Mouse (Mus musculus): ENCODE data around the gene Mybphl. TPM values are rescaled to one million over a fixed set of nuclear protein-coding genes. Genes with fewer than 3 reads are reported as not detected.

Gene Mybphl
- polyA plus RNA-seq, 1 experiment from 2014 or later, result not detected

GRCm38 (mm10) chr3:108405536-108406305 is 41.0 kb downstream of the Mybphl start:
- Histone ChIP-seq H3K9me3 (ENCODE audit: control insufficient read depth, low read length) (no peaks in the 10 kb centered on the region), H3K27me3 (ENCODE audit: control insufficient read depth, insufficient read depth, low read length) (no peaks in the 10 kb centered on the region), H3K4me3 (ENCODE audit: low read depth, low read length) (no peak overlapping the region), H3K9ac (ENCODE audit: low read length) (no peak overlapping the region), H3K27ac (replicated peaks) (no peak overlapping the region), H3K4me1 (replicated peaks; ENCODE audit: control insufficient read depth, insufficient read depth) (no peaks in the 10 kb centered on the region; the same call in 1 of the 2 replicates), H3K4me2 (replicated peaks; ENCODE audit: low read depth) (no peak overlapping the region), H3K36me3 (ENCODE audit: control insufficient read depth, insufficient read depth, low read length) (no peaks in the 10 kb centered on the region; the same call in 1 of the 2 replicates)
- TF ChIP-seq CTCF (IDR thresholded peaks at IDR 0.05; ENCODE audit: low read depth) (no peak), EP300 (optimal IDR thresholded peaks at IDR 0.05) (no peak)
- DNase-seq (ENCODE audit: low spot score), result no peak
- 55% methylated on average over 14 of the region's 14 CpGs for WGBS
- no peak for ATAC-seq (ENCODE audit: low FRiP score, low TSS enrichment)

- no peak for TF ChIP-seq EP300 (optimal IDR thresholded peaks at IDR 0.05)
- no peak for TF ChIP-seq CTCF (IDR thresholded peaks at IDR 0.05; ENCODE audit: low read depth)
- WGBS, result 88% methylated on average over 24 of the region's 24 CpGs
- Histone ChIP-seq H3K9ac (ENCODE audit: low read length) (no peak overlapping the region), H3K4me2 (replicated peaks; ENCODE audit: low read depth) (no peak overlapping the region), H3K27ac (replicated peaks) (no peak overlapping the region), H3K27me3 (ENCODE audit: control insufficient read depth, insufficient read depth, low read length) (no peaks in the 10 kb centered on the region), H3K4me3 (ENCODE audit: low read depth, low read length) (no peak overlapping the region), H3K9me3 (ENCODE audit: control insufficient read depth, low read length) (no peaks in the 10 kb centered on the region), H3K4me1 (replicated peaks; ENCODE audit: control insufficient read depth, insufficient read depth) (no peaks in the 10 kb centered on the region; the same call in 1 of the 2 replicates), H3K36me3 (ENCODE audit: control insufficient read depth, insufficient read depth, low read length) (no peaks in the 10 kb centered on the region; the same call in 1 of the 2 replicates)
- ATAC-seq (ENCODE audit: low FRiP score, low TSS enrichment), result no peak
- no peak for DNase-seq (ENCODE audit: low spot score)
Observed at GRCm38 (mm10) chr3:108406306-108406885, 41.7 kb downstream of the Mybphl start.

GRCm38 (mm10) chr3:108408517-108409008 is 43.9 kb downstream of the Mybphl start:
- TF ChIP-seq EP300 (optimal IDR thresholded peaks at IDR 0.05) (no peak), CTCF (IDR thresholded peaks at IDR 0.05; ENCODE audit: low read depth) (no peak)
- peaks cover 3% of the 10 kb centered on the region; the same call in 1 of the 2 replicates for H3K4me1 ChIP-seq (replicated peaks; ENCODE audit: control insufficient read depth, insufficient read depth)

GRCm38 (mm10) chr3:108409656-108410358 is 45.1 kb downstream of the Mybphl start:
- Histone ChIP-seq H3K27ac (replicated peaks) (no peak overlapping the region), H3K4me3 (ENCODE audit: low read depth, low read length) (no peak overlapping the region), H3K27me3 (ENCODE audit: control insufficient read depth, insufficient read depth, low read length) (no peaks in the 10 kb centered on the region), H3K9me3 (ENCODE audit: control insufficient read depth, low read length) (no peaks in the 10 kb centered on the region), H3K4me1 (replicated peaks; ENCODE audit: control insufficient read depth, insufficient read depth) (peaks cover 3% of the 10 kb centered on the region; the same call in 1 of the 2 replicates), H3K4me2 (replicated peaks; ENCODE audit: low read depth) (peak overlapping the region; percentile 14; the same call in 1 of the 2 replicates), H3K9ac (ENCODE audit: low read length) (peak overlapping the region; percentile 38; the same call in 1 of the 2 replicates), H3K36me3 (ENCODE audit: control insufficient read depth, insufficient read depth, low read length) (no peaks in the 10 kb centered on the region; the same call in 1 of the 2 replicates)
- TF ChIP-seq CTCF (IDR thresholded peaks at IDR 0.05; ENCODE audit: low read depth) (no peak), EP300 (optimal IDR thresholded peaks at IDR 0.05) (no peak)
- WGBS, result 47% methylated on average over 8 of the region's 8 CpGs
- no peak for ATAC-seq (ENCODE audit: low FRiP score, low TSS enrichment)
- no peak for DNase-seq (ENCODE audit: low spot score)

More at GRCm38 (mm10) chr3:108408517-108409008, 43.9 kb downstream of the Mybphl start:
- no peak overlapping the region for H3K4me2 ChIP-seq (replicated peaks; ENCODE audit: low read depth)
- 78% methylated on average over 8 of the region's 8 CpGs for WGBS
- no peak overlapping the region for H3K27ac ChIP-seq (replicated peaks)
- no peaks in the 10 kb centered on the region; the same call in 1 of the 2 replicates for H3K36me3 ChIP-seq (ENCODE audit: control insufficient read depth, insufficient read depth, low read length)
- no peak overlapping the region for H3K4me3 ChIP-seq (ENCODE audit: low read depth, low read length)
- no peaks in the 10 kb centered on the region for H3K27me3 ChIP-seq (ENCODE audit: control insufficient read depth, insufficient read depth, low read length)
- no peak for ATAC-seq (ENCODE audit: low FRiP score, low TSS enrichment)
- H3K9ac ChIP-seq (ENCODE audit: low read length), result no peak overlapping the region
- H3K9me3 ChIP-seq (ENCODE audit: control insufficient read depth, low read length), result no peaks in the 10 kb centered on the region
- no peak for DNase-seq (ENCODE audit: low spot score)

GRCm38 (mm10) chr3:108410359-108410714 is 45.6 kb downstream of the Mybphl start:
- H3K4me1 ChIP-seq (replicated peaks; ENCODE audit: control insufficient read depth, insufficient read depth), result peaks cover 5% of the 10 kb centered on the region; the same call in 1 of the 2 replicates
- WGBS, result 23% methylated on average over 5 of the region's 5 CpGs
- H3K4me2 ChIP-seq (replicated peaks; ENCODE audit: low read depth), result peak overlapping the region; percentile 14; the same call in 1 of the 2 replicates
- no peaks in the 10 kb centered on the region for H3K27me3 ChIP-seq (ENCODE audit: control insufficient read depth, insufficient read depth, low read length)
- peak overlapping the region; percentile 18; the same call in 1 of the 2 replicates for H3K9ac ChIP-seq (ENCODE audit: low read length)
- DNase-seq (ENCODE audit: low spot score), result no peak
- no peaks in the 10 kb centered on the region; the same call in 1 of the 2 replicates for H3K36me3 ChIP-seq (ENCODE audit: control insufficient read depth, insufficient read depth, low read length)
- TF ChIP-seq EP300 (optimal IDR thresholded peaks at IDR 0.05), result no peak
- no peak for TF ChIP-seq CTCF (IDR thresholded peaks at IDR 0.05; ENCODE audit: low read depth)
- H3K27ac ChIP-seq (replicated peaks), result 0 out of 2 replicates have a peak overlapping the region, but pooled peaks have one; percentile 13
- H3K4me3 ChIP-seq (ENCODE audit: low read depth, low read length), result no peak overlapping the region
- ATAC-seq (ENCODE audit: low FRiP score, low TSS enrichment), result no peak
- no peaks in the 10 kb centered on the region for H3K9me3 ChIP-seq (ENCODE audit: control insufficient read depth, low read length)

Data from stomach, postnatal 0 days (tissue).